Comparison of ENCODE assay signal across 10 mouse cellular contexts in the genomic region with DNA sequence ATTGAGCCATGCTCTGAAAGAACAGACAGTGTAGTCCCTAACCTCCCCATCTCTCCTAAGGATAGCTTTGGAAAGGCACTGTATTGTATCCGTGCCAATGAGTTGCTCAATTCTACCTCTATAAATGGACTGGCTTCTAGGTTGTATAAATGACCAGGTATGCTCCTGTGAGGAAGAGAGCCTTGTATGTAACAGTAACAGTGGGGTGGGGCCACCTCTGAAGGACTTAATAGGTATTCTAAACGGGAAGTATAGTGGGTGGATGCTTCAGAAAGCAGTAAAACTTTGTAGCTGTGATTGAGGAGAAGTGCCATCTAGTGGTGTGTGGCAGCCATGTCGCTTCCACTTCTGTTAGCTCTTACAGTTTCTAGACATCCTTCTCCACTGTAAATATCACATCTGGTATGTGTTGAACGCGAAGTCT. TPM values are rescaled to one million over a fixed set of nuclear protein-coding genes. Genes with fewer than 3 reads are reported as not detected.
DNase-seq lines count a peak whose midpoint lies in the region; ATAC-seq and TF ChIP-seq lines count a peak whose summit lies in the region.
"Had no signal": no experiment of that assay in that cellular context is flagged by ENCODE, and none has a peak within 500 bp of the region (broad histone marks: within the 10 kb centered on the region; RNA-seq: fewer than 3 reads in every experiment).

No protein-coding gene starts in this region.

- peak; percentile 71 for TF ChIP-seq CTCF in lung, postnatal 0 days (IDR thresholded peaks at IDR 0.05)

- ATAC-seq in kidney, embryonic 14.5 days (ENCODE audit: low FRiP score, low TSS enrichment): no peak
- ATAC-seq in heart, embryonic 16.5 days (replicated peaks; ENCODE audit: extremely low read depth, insufficient read depth, low FRiP score): no peak
- ATAC-seq in lung, postnatal 0 days: peak; percentile 63

- no peak overlapping the region for H3K4me3 ChIP-seq in kidney, embryonic 14.5 days (ENCODE audit: low read length)
- H3K4me3 ChIP-seq in heart, embryonic 16.5 days (ENCODE audit: low read length): no peak overlapping the region
- H3K4me3 ChIP-seq in lung, postnatal 0 days (ENCODE audit: low read depth, low read length): no peak overlapping the region
- no peak overlapping the region for H3K4me3 ChIP-seq in forebrain, embryonic 10.5 days
- H3K4me3 ChIP-seq: midbrain, embryonic 12.5 days; stomach, embryonic 15.5 days had no signal

- no peak overlapping the region for H3K9ac ChIP-seq in kidney, embryonic 14.5 days (ENCODE audit: low read depth, low read length)
- no peak overlapping the region for H3K9ac ChIP-seq in heart, embryonic 16.5 days (ENCODE audit: low read length)
- no peak overlapping the region for H3K9ac ChIP-seq in lung, postnatal 0 days (replicated peaks; ENCODE audit: low read depth)
- H3K9ac ChIP-seq: midbrain, embryonic 12.5 days; stomach, embryonic 15.5 days had no signal

- H3K27ac ChIP-seq in kidney, embryonic 14.5 days (ENCODE audit: low read depth, low read length): no peak overlapping the region
- H3K27ac ChIP-seq in heart, embryonic 16.5 days (ENCODE audit: low read length): peak overlapping the region; percentile 88; the same call in 1 of the 2 replicates
- peak overlapping the region; percentile 68; the same call in 1 of the 2 replicates for H3K27ac ChIP-seq in lung, postnatal 0 days (ENCODE audit: low read length)
- H3K27ac ChIP-seq in forebrain, embryonic 10.5 days: no peak overlapping the region
- H3K27ac ChIP-seq: midbrain, embryonic 12.5 days had no signal

- TF ChIP-seq EP300 in lung, postnatal 0 days (IDR thresholded peaks at IDR 0.05): no peak

- no peaks in the 10 kb centered on the region for H3K4me1 ChIP-seq in kidney, embryonic 14.5 days (ENCODE audit: control insufficient read depth, insufficient read depth, low read length)
- peaks cover 31% of the 10 kb centered on the region for H3K4me1 ChIP-seq in heart, embryonic 16.5 days (ENCODE audit: control insufficient read depth, insufficient read depth, low read length)
- peaks cover 8% of the 10 kb centered on the region; the same call in 1 of the 2 replicates for H3K4me1 ChIP-seq in lung, postnatal 0 days (ENCODE audit: insufficient read depth, low read depth, low read length)
- peaks cover 36% of the 10 kb centered on the region for H3K4me1 ChIP-seq in forebrain, embryonic 10.5 days

- H3K9me3 ChIP-seq in kidney, embryonic 14.5 days (ENCODE audit: control insufficient read depth, low read length): no peaks in the 10 kb centered on the region
- no peaks in the 10 kb centered on the region for H3K9me3 ChIP-seq in heart, embryonic 16.5 days (replicated peaks; ENCODE audit: control insufficient read depth, low read length)
- H3K9me3 ChIP-seq in lung, postnatal 0 days (ENCODE audit: low read length): no peaks in the 10 kb centered on the region
- no peaks in the 10 kb centered on the region for H3K9me3 ChIP-seq in forebrain, embryonic 10.5 days
- H3K9me3 ChIP-seq: midbrain, embryonic 12.5 days; stomach, embryonic 15.5 days had no signal

- H3K36me3 ChIP-seq in kidney, embryonic 14.5 days (ENCODE audit: control insufficient read depth, insufficient read depth, low read length): peaks cover 12% of the 10 kb centered on the region; the same call in 1 of the 2 replicates
- 0 out of 2 replicates have a peak, but pooled peaks cover 2% of the 10 kb centered on the region for H3K36me3 ChIP-seq in heart, embryonic 16.5 days (ENCODE audit: control insufficient read depth, insufficient read depth)
- H3K36me3 ChIP-seq in lung, postnatal 0 days (ENCODE audit: insufficient read depth, low read length): 0 out of 2 replicates have a peak, but pooled peaks cover 8% of the 10 kb centered on the region
- H3K36me3 ChIP-seq in forebrain, embryonic 10.5 days (replicated peaks): peaks cover 5% of the 10 kb centered on the region; the same call in 1 of the 2 replicates
- H3K36me3 ChIP-seq: midbrain, embryonic 12.5 days; stomach, embryonic 15.5 days had no signal

- peak; percentile 57 for DNase-seq in kidney, adult 18-20 months
- peak; percentile 25 for DNase-seq in ZHBTc4 (ENCODE audit: low read depth, low spot score)
- peak; percentile 73 for DNase-seq in lung, postnatal 0 days (ENCODE audit: low spot score)
- DNase-seq in forebrain, embryonic 10.5 days (ENCODE audit: extremely low spot score, low spot score): no peak
- no peak for DNase-seq in left cerebral cortex, adult 8-10 months (ENCODE audit: low spot score in 2 of 2)
- no peak for DNase-seq in right cerebral cortex, adult 2 months (ENCODE audit: low spot score in 2 of 2)

- 46% methylated on average over 5 of the region's 5 CpGs for WGBS in kidney, embryonic 14.5 days
- WGBS in heart, embryonic 16.5 days: 50% methylated on average over 5 of the region's 5 CpGs
- WGBS in lung, postnatal 0 days: 27% methylated on average over 5 of the region's 5 CpGs
- 67% methylated on average over 5 of the region's 5 CpGs for WGBS in forebrain, embryonic 10.5 days

- no peak overlapping the region for H3K4me2 ChIP-seq in kidney, embryonic 14.5 days (replicated peaks; ENCODE audit: low read depth, low read length)
- H3K4me2 ChIP-seq in heart, embryonic 16.5 days (ENCODE audit: low read depth, low read length): no peak overlapping the region
- no peak overlapping the region for H3K4me2 ChIP-seq in lung, postnatal 0 days (replicated peaks; ENCODE audit: low read depth, low read length)
- H3K4me2 ChIP-seq: midbrain, embryonic 12.5 days; stomach, embryonic 15.5 days had no signal

- H3K27me3 ChIP-seq in kidney, embryonic 14.5 days (ENCODE audit: control insufficient read depth, insufficient read depth, low read length): no peaks in the 10 kb centered on the region
- H3K27me3 ChIP-seq in heart, embryonic 16.5 days (ENCODE audit: control insufficient read depth, insufficient read depth, low read length): no peaks in the 10 kb centered on the region
- no peaks in the 10 kb centered on the region for H3K27me3 ChIP-seq in lung, postnatal 0 days (replicated peaks; ENCODE audit: insufficient read depth, low read length)
- no peaks in the 10 kb centered on the region for H3K27me3 ChIP-seq in forebrain, embryonic 10.5 days (ENCODE audit: poor library complexity, severe bottlenecking)
- H3K27me3 ChIP-seq: midbrain, embryonic 12.5 days; stomach, embryonic 15.5 days had no signal

RNA-seq across cellular contexts. Expression of gene 1700034J05Rik, which starts 24.5 kb away (rescaled TPM):
- 0.37 and 0.45 TPM in 2 replicates for polyA plus RNA-seq in kidney, embryonic 14.5 days (2014; fragmentation: Nextera tagmentation; extraction: Ambion mirVana)
- 0.09 and 0.12 TPM in 2 replicates for polyA plus RNA-seq in heart, embryonic 16.5 days (2015; fragmentation: Nextera tagmentation; extraction: Ambion mirVana)
- polyA plus RNA-seq in lung, postnatal 0 days (2015; fragmentation: Nextera tagmentation; extraction: Ambion mirVana): 0.13 and 0.17 TPM in 2 replicates
- 0.07 and 0.11 TPM in 2 replicates for polyA plus RNA-seq in forebrain, embryonic 10.5 days (2016; fragmentation: Nextera tagmentation; extraction: Ambion mirVana)
- not detected for total RNA-seq in left cerebral cortex, adult 8-10 months (2022)

RNA-seq across cellular contexts. Expression of gene Rep15, which starts 53.7 kb away (rescaled TPM):
- polyA plus RNA-seq in kidney, embryonic 14.5 days (2014; fragmentation: Nextera tagmentation; extraction: Ambion mirVana): 1.6 and 1.7 TPM in 2 replicates
- polyA plus RNA-seq in heart, embryonic 16.5 days (2015; fragmentation: Nextera tagmentation; extraction: Ambion mirVana): 0.49 and 0.60 TPM in 2 replicates
- polyA plus RNA-seq in lung, postnatal 0 days (2015; fragmentation: Nextera tagmentation; extraction: Ambion mirVana): 0.61 and 0.71 TPM in 2 replicates
- polyA plus RNA-seq in forebrain, embryonic 10.5 days (2016; fragmentation: Nextera tagmentation; extraction: Ambion mirVana): 1.3 TPM in 2 replicates
- 1 to 10 TPM; 1.5 to 2.4 (median 1.9) TPM for total RNA-seq in left cerebral cortex, adult 8-10 months (2022)

Comparison
In these comparisons a context has a peak if more than half of its experiments do, and no peak if none do; other contexts are left out.
1. DNase-seq: peak in kidney, adult 18-20 months (single experiment), ZHBTc4 (single experiment) and lung, postnatal 0 days (single experiment); none in forebrain, embryonic 10.5 days (single experiment), left cerebral cortex, adult 8-10 months (0 of 2) and right cerebral cortex, adult 2 months (0 of 2).
2. H3K27ac ChIP-seq: peak in heart, embryonic 16.5 days (single experiment) and lung, postnatal 0 days (single experiment); none in kidney, embryonic 14.5 days (single experiment) and forebrain, embryonic 10.5 days (single experiment).